Mouse (Mus musculus): ENCODE data around the gene Miga2. TPM values are rescaled to one million over a fixed set of nuclear protein-coding genes. Genes with fewer than 3 reads are reported as not detected.

Miga2 gene
- polyA plus RNA-seq, 1 experiment from 2014 or later: 25.0 TPM

DNA sequence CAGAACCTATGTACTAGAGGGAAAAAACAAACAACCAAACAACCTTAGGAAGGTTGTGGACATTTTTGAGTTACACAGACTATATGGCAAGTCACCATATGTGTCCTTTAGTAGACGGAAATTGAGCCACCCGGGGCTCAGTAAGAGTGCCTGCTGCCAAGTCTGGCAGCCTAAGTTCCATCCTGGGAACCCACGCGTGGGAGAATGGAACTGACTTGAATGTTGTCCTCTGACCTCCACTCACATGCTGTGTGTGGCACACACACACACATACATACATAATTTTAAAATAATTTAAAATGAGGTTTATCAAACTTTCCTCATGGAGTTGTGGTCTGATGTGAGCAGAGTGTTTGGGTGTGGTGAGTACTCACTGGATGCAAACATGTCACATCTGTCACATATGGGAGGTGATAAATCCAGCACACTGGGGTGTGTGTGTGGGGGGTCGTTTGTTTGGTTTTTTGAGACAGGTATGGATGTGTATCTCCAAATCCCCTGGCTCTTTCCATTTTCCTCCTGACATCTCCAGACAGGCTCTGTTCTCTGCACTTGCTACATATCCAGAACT, 53.6 kb downstream of the Miga2 start:
- no peaks in the 10 kb centered on the region for H3K9me3 ChIP-seq (ENCODE audit: control insufficient read depth, low read length)
- no peak overlapping the region for H3K27ac ChIP-seq (ENCODE audit: low read depth, low read length)
- 0 out of 2 replicates have a peak overlapping the region, but pooled peaks have one; percentile 29 for H3K4me2 ChIP-seq (replicated peaks; ENCODE audit: low read depth, low read length)
- H3K27me3 ChIP-seq (ENCODE audit: control insufficient read depth, insufficient read depth, low read length): no peaks in the 10 kb centered on the region
- WGBS: 71% methylated on average over 5 of the region's 5 CpGs
- H3K36me3 ChIP-seq (ENCODE audit: control insufficient read depth, insufficient read depth, low read length): no peaks in the 10 kb centered on the region
- no peak for ATAC-seq (ENCODE audit: low FRiP score, low TSS enrichment)
- H3K4me3 ChIP-seq (ENCODE audit: low read length): no peak overlapping the region
- H3K4me1 ChIP-seq (ENCODE audit: control insufficient read depth, insufficient read depth, low read length): peaks cover 29% of the 10 kb centered on the region
- H3K9ac ChIP-seq (ENCODE audit: low read depth, low read length): no peak overlapping the region

DNA sequence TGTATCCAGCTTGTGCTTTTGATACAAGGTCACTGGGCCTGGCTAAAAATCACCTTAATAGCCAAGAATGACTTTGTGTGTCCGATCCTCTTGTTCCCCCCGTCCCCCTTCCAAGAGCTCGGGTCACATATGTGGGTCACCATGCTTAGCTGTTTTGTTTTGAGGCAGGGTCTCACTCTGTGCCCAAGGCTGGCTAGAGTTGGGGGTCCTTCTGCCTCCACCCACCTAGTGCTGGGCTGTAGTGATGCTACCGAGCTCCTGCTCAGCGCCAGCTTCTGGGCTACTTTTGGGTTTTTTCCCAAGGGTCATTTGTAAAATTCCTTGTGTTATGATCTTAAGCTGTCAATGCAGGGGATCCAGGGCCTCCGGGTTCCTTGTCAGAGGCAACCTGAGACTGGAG, 54.2 kb downstream of the Miga2 start:
- ATAC-seq (ENCODE audit: low FRiP score, low TSS enrichment): no peak
- no peak overlapping the region for H3K4me3 ChIP-seq (ENCODE audit: low read length)
- H3K36me3 ChIP-seq (ENCODE audit: control insufficient read depth, insufficient read depth, low read length): no peaks in the 10 kb centered on the region
- H3K27ac ChIP-seq (ENCODE audit: low read depth, low read length): no peak overlapping the region
- H3K9ac ChIP-seq (ENCODE audit: low read depth, low read length): peak overlapping the region; percentile 52; the same call in 1 of the 2 replicates
- peaks cover 29% of the 10 kb centered on the region for H3K4me1 ChIP-seq (ENCODE audit: control insufficient read depth, insufficient read depth, low read length)
- peak overlapping the region; percentile 29; the same call in 1 of the 2 replicates for H3K4me2 ChIP-seq (replicated peaks; ENCODE audit: low read depth, low read length)
- no peaks in the 10 kb centered on the region for H3K9me3 ChIP-seq (ENCODE audit: control insufficient read depth, low read length)
- no peaks in the 10 kb centered on the region for H3K27me3 ChIP-seq (ENCODE audit: control insufficient read depth, insufficient read depth, low read length)
- WGBS: 53% methylated on average over 6 of the region's 6 CpGs

DNA sequence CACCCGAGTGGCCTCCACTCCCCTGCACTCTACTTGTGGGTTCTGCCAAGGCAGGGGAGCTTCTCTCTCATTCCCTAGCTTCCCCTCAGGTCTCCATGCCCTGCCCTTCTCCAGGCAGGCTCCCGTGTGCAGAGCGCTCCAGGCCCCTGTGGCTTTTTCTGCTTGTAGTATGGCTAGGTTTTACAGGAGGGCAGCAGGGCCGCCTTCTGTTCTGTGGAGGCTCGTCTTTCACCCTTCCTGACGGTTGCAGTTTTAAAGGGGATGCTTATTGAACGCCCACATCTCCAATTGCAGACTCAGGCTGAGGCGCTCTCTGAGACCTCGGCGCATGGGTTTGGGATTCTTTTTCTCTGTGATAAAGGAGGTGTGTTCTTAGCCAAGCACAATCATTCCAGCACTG, 55.1 kb downstream of the Miga2 start:
- H3K4me2 ChIP-seq (replicated peaks; ENCODE audit: low read depth, low read length): peak overlapping the region; percentile 29
- H3K4me1 ChIP-seq (ENCODE audit: control insufficient read depth, insufficient read depth, low read length): peaks cover 29% of the 10 kb centered on the region
- H3K4me3 ChIP-seq (ENCODE audit: low read length): peak overlapping the region; percentile 2; the same call in 1 of the 2 replicates
- WGBS: 10% methylated on average over 10 of the region's 10 CpGs
- ATAC-seq (ENCODE audit: low FRiP score, low TSS enrichment): no peak
- H3K9ac ChIP-seq (ENCODE audit: low read depth, low read length): peak overlapping the region; percentile 52; the same call in 1 of the 2 replicates
- peak overlapping the region; percentile 81 for H3K27ac ChIP-seq (ENCODE audit: low read depth, low read length)
- H3K36me3 ChIP-seq (ENCODE audit: control insufficient read depth, insufficient read depth, low read length): no peaks in the 10 kb centered on the region; the same call in 1 of the 2 replicates
- no peaks in the 10 kb centered on the region for H3K9me3 ChIP-seq (ENCODE audit: control insufficient read depth, low read length)
- no peaks in the 10 kb centered on the region for H3K27me3 ChIP-seq (ENCODE audit: control insufficient read depth, insufficient read depth, low read length)

DNA sequence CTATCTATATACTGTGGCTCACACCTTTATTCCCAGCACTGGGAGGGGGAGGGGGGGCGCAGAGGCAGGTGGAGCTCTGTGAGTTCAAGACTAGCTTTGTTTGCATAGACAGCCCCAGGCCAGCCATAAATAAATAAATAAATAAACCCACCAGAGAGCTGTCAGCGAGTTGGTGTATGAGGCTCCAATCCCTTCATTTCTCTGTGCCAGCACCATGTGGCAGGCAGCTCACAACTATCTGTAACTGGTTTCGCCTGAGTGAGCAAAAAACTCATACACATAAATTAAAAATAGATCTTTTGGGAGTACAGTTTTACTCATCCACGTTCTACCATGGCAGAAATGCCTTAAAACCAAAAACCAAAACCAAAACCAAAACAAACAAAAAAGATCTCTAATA, 57.4 kb downstream of the Miga2 start:
- H3K4me1 ChIP-seq (ENCODE audit: control insufficient read depth, insufficient read depth, low read length): peaks cover 24% of the 10 kb centered on the region
- peaks cover 3% of the 10 kb centered on the region for H3K36me3 ChIP-seq (ENCODE audit: control insufficient read depth, insufficient read depth, low read length)
- H3K4me2 ChIP-seq (replicated peaks; ENCODE audit: low read depth, low read length): no peak overlapping the region
- ATAC-seq (ENCODE audit: low FRiP score, low TSS enrichment): no peak
- no peaks in the 10 kb centered on the region for H3K9me3 ChIP-seq (ENCODE audit: control insufficient read depth, low read length)
- no peak overlapping the region for H3K4me3 ChIP-seq (ENCODE audit: low read length)
- H3K9ac ChIP-seq (ENCODE audit: low read depth, low read length): no peak overlapping the region
- H3K27ac ChIP-seq (ENCODE audit: low read depth, low read length): no peak overlapping the region
- WGBS: 62% methylated on average over 4 of the region's 4 CpGs
- no peaks in the 10 kb centered on the region for H3K27me3 ChIP-seq (ENCODE audit: control insufficient read depth, insufficient read depth, low read length)

DNA sequence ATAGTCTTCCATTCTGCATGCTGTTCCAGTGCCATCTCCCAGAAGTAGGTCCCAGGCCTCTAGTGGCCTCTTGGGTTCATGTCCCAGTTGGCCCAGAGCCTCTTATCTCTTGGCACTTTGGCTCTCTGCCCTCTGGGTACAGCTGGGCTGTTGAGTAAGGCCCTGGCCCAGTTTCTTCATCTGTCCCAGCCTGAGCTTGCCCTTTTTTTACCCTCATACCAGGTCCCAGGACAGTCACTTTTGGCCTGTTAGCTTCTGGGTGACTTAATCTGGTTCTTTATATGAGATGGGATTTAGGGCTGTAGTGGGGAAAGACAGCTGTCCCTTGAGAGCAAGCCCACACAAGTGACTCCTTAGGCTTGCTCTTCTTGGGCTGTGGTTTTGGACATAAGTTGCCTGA, 65.1 kb downstream of the Miga2 start:
- Histone ChIP-seq H3K4me1 (ENCODE audit: control insufficient read depth, insufficient read depth, low read length) (0 out of 2 replicates have a peak, but pooled peaks cover 4% of the 10 kb centered on the region), H3K4me2 (replicated peaks; ENCODE audit: low read depth, low read length) (no peak overlapping the region), H3K36me3 (ENCODE audit: control insufficient read depth, insufficient read depth, low read length) (peaks cover 79% of the 10 kb centered on the region), H3K27me3 (ENCODE audit: control insufficient read depth, insufficient read depth, low read length) (no peaks in the 10 kb centered on the region), H3K9ac (ENCODE audit: low read depth, low read length) (no peak overlapping the region), H3K27ac (ENCODE audit: low read depth, low read length) (no peak overlapping the region), H3K4me3 (ENCODE audit: low read length) (no peak overlapping the region), H3K9me3 (ENCODE audit: control insufficient read depth, low read length) (no peaks in the 10 kb centered on the region)
- no peak for ATAC-seq (ENCODE audit: low FRiP score, low TSS enrichment)

Small RNA genes lying within 50 kb of the gene (microRNA-seq; reads per million reads assigned to microRNA genes)
- not detected for gene Gm47292

Other genes with a start within 250 kb of the Miga2 start
- gene Zer1, start 239.6 kb upstream of the Miga2 start, polyA plus RNA-seq (2014; fragmentation: Nextera tagmentation; extraction: Ambion mirVana): 9.4 and 11.9 TPM in 2 replicates
- gene Tbc1d13, start 230.5 kb upstream of the Miga2 start, polyA plus RNA-seq (2014; fragmentation: Nextera tagmentation; extraction: Ambion mirVana): 11.1 and 15.3 TPM in 2 replicates
- gene Endog, start 192.7 kb upstream of the Miga2 start, polyA plus RNA-seq (2014; fragmentation: Nextera tagmentation; extraction: Ambion mirVana): 20.3 and 22.1 TPM in 2 replicates
- 58.2 and 77.0 TPM in 2 replicates for gene Spout1, start 185.8 kb upstream of the Miga2 start, polyA plus RNA-seq (2014; fragmentation: Nextera tagmentation; extraction: Ambion mirVana)
- gene Kyat1, start 158.4 kb upstream of the Miga2 start, polyA plus RNA-seq (2014; fragmentation: Nextera tagmentation; extraction: Ambion mirVana): 10.0 and 11.4 TPM in 2 replicates
- 49.4 and 51.1 TPM in 2 replicates for gene Lrrc8a, start 126.5 kb upstream of the Miga2 start, polyA plus RNA-seq (2014; fragmentation: Nextera tagmentation; extraction: Ambion mirVana)
- 0.07 and 0.26 TPM in 2 replicates for gene Gm28035, start 123.7 kb upstream of the Miga2 start, polyA plus RNA-seq (2014; fragmentation: Nextera tagmentation; extraction: Ambion mirVana)
- gene Phyhd1, start 98.0 kb upstream of the Miga2 start, polyA plus RNA-seq (2014; fragmentation: Nextera tagmentation; extraction: Ambion mirVana): 7.7 and 11.5 TPM in 2 replicates
- gene Gm28038, start 83.2 kb upstream of the Miga2 start, polyA plus RNA-seq (2014; fragmentation: Nextera tagmentation; extraction: Ambion mirVana): not detected in 2 replicates
- gene Dolk, start 77.9 kb upstream of the Miga2 start, polyA plus RNA-seq (2014; fragmentation: Nextera tagmentation; extraction: Ambion mirVana): 25.2 and 34.4 TPM in 2 replicates
- gene Nup188, start 77.8 kb upstream of the Miga2 start, polyA plus RNA-seq (2014; fragmentation: Nextera tagmentation; extraction: Ambion mirVana): 35.2 and 54.4 TPM in 2 replicates
- gene Sh3glb2, start 4.9 kb upstream of the Miga2 start, polyA plus RNA-seq (2014; fragmentation: Nextera tagmentation; extraction: Ambion mirVana): 69.4 and 70.9 TPM in 2 replicates
- gene Dolpp1, start 28.0 kb downstream of the Miga2 start, polyA plus RNA-seq (2014; fragmentation: Nextera tagmentation; extraction: Ambion mirVana): 31.0 and 34.7 TPM in 2 replicates
- 21.4 and 30.6 TPM in 2 replicates for gene Crat, start 51.6 kb downstream of the Miga2 start, polyA plus RNA-seq (2014; fragmentation: Nextera tagmentation; extraction: Ambion mirVana)
- gene Ptpa, start 51.8 kb downstream of the Miga2 start, polyA plus RNA-seq (2014; fragmentation: Nextera tagmentation; extraction: Ambion mirVana): 92.3 and 96.0 TPM in 2 replicates
- 5.5 and 7.2 TPM in 2 replicates for gene Ier5l, start 110.0 kb downstream of the Miga2 start, polyA plus RNA-seq (2014; fragmentation: Nextera tagmentation; extraction: Ambion mirVana)
- gene Cstad, start 230.8 kb downstream of the Miga2 start, polyA plus RNA-seq (2014; fragmentation: Nextera tagmentation; extraction: Ambion mirVana): 0.91 and 1.7 TPM in 2 replicates